Mouse (Mus musculus) lung, postnatal 0 days (tissue): ENCODE results near the gene Atg2a.

ENCODE experiments used
- CTCF ChIP-seq: IDR thresholded peaks from 2 replicates; pipeline ENCODE4 v1.5.1; 2016; ENCODE audit warnings: antibody characterized with exemption, mild to moderate bottlenecking
- EP300 ChIP-seq: IDR thresholded peaks from 2 replicates; pipeline ENCODE4 v1.6.1; 2016; ENCODE audit warnings: antibody characterized with exemption, mild to moderate bottlenecking, control low read depth

GRCm38 (mm10) chr19:6288236-6288894, 46.9 kb downstream of the Atg2a start:
- TF ChIP-seq CTCF = no peak
- TF ChIP-seq EP300 = no peak
